Mouse (Mus musculus) limb, embryonic 10.5 days (tissue): ENCODE results near the gene 6030408B16Rik. TPM values are rescaled to one million over a fixed set of nuclear protein-coding genes. Genes with fewer than 3 reads are reported as not detected.

ENCODE experiments used
- DNase-seq: peaks from one replicate; pipeline ENCODE4 v3.0.0-alpha.2; 2017; ENCODE audit warnings: low spot score
- H3K27ac ChIP-seq: fragments of 300-500 bp; sonication (generic); 2 replicates; pipeline ENCODE4 v1.5.1; 2016; ENCODE audit warnings: mild to moderate bottlenecking
- H3K27me3 ChIP-seq: fragments of 300-500 bp; sonication (generic); 2 replicates; pipeline ENCODE4 v1.6.1; 2016; ENCODE audit warnings: low read depth, mild to moderate bottlenecking; ENCODE audit not compliant: poor library complexity, severe bottlenecking
- H3K36me3 ChIP-seq: fragments of 300-500 bp; sonication (generic); 2 replicates; pipeline ENCODE4 v1.6.1; 2016; ENCODE audit warnings: mild to moderate bottlenecking, moderate library complexity
- H3K4me1 ChIP-seq: fragments of 300-500 bp; sonication (generic); 2 replicates; pipeline ENCODE4 v1.6.1; 2016
- H3K4me3 ChIP-seq: fragments of 300-500 bp; sonication (generic); 2 replicates; pipeline ENCODE4 v1.5.1; 2016; ENCODE audit warnings: mild to moderate bottlenecking, moderate library complexity
- H3K9me3 ChIP-seq: fragments of 300-500 bp; sonication (generic); replicated peaks from 2 replicates; pipeline ENCODE4 v1.6.1; 2016; ENCODE audit warnings: mild to moderate bottlenecking
- WGBS: fragments of 180-500 bp; shearing (Covaris S2); methylation state at CpG from one replicate; pipeline ENCODE4 v1.1.7; 2016; 5-methylcytosine and 5-hydroxymethylcytosine counted together
- polyA plus RNA-seq: library from polyadenylated mRNA; unstranded; fragments of >200 nt; fragmentation: Nextera tagmentation; extraction: Ambion mirVana; gene quantifications from 2 replicates; pipeline ENCODE4 v1.2.1, GENCODE M21; 2016

6030408B16Rik gene
- polyA plus RNA-seq, 1 experiment from 2014 or later: 4.1 TPM

- H3K27ac ChIP-seq: peak overlapping the region; percentile 79
- no peaks in the 10 kb centered on the region for H3K9me3 ChIP-seq
- H3K4me1 ChIP-seq: peaks cover 41% of the 10 kb centered on the region
- H3K4me3 ChIP-seq: peak overlapping the region; percentile 18; the same call in 1 of the 2 replicates
- H3K27me3 ChIP-seq: no peaks in the 10 kb centered on the region
- 59% methylated on average over 16 of the region's 16 CpGs for WGBS
- peaks cover 37% of the 10 kb centered on the region for H3K36me3 ChIP-seq
- DNase-seq: peak; percentile 53
Observed at GRCm38 (mm10) chr15:101294028-101294894, 1.2 kb downstream of the 6030408B16Rik start.

- Histone ChIP-seq H3K27ac (peak overlapping the region; percentile 37; the same call in 1 of the 2 replicates), H3K36me3 (peaks cover 29% of the 10 kb centered on the region), H3K4me1 (peaks cover 44% of the 10 kb centered on the region), H3K27me3 (no peaks in the 10 kb centered on the region), H3K4me3 (no peak overlapping the region), H3K9me3 (no peaks in the 10 kb centered on the region)
- no peak for DNase-seq
- WGBS: 80% methylated on average over 7 of the region's 7 CpGs
Observed at GRCm38 (mm10) chr15:101295106-101295505, 2.1 kb downstream of the 6030408B16Rik start.

DNA sequence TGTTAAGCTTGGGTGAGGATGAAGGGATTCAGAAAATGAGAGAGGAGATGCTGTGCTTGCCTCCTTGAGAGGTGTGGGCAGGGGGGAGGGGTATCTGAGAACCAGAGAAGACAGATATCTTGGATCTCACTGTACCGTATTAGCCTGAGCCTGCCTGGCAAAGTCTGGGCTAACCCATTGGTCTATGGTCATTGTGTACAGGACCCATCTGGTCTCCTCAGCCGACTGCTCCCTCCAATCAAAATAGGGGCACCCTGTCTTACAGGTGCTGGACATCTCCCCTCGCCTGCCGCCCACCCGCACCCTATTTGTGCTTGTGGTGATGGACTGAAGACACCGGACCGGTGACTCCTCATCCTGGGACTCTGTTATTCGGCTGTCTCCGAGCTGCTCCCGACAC, 2.6 kb downstream of the 6030408B16Rik start:
- Histone ChIP-seq H3K27ac (0 out of 2 replicates have a peak overlapping the region, but pooled peaks have one; percentile 37), H3K4me3 (no peak overlapping the region), H3K4me1 (peaks cover 44% of the 10 kb centered on the region), H3K27me3 (no peaks in the 10 kb centered on the region), H3K36me3 (peaks cover 24% of the 10 kb centered on the region), H3K9me3 (no peaks in the 10 kb centered on the region)
- DNase-seq: no peak
- WGBS: 93% methylated on average over 10 of the region's 10 CpGs

- H3K4me1 ChIP-seq: peaks cover 44% of the 10 kb centered on the region
- 88% methylated on average over 11 of the region's 11 CpGs for WGBS
- 0 out of 2 replicates have a peak overlapping the region, but pooled peaks have one; percentile 37 for H3K27ac ChIP-seq
- H3K36me3 ChIP-seq: peaks cover 19% of the 10 kb centered on the region
- H3K9me3 ChIP-seq: no peaks in the 10 kb centered on the region
- no peak for DNase-seq
- H3K4me3 ChIP-seq: no peak overlapping the region
- no peaks in the 10 kb centered on the region for H3K27me3 ChIP-seq
Observed at GRCm38 (mm10) chr15:101296091-101296490, 3.1 kb downstream of the 6030408B16Rik start.

DNA sequence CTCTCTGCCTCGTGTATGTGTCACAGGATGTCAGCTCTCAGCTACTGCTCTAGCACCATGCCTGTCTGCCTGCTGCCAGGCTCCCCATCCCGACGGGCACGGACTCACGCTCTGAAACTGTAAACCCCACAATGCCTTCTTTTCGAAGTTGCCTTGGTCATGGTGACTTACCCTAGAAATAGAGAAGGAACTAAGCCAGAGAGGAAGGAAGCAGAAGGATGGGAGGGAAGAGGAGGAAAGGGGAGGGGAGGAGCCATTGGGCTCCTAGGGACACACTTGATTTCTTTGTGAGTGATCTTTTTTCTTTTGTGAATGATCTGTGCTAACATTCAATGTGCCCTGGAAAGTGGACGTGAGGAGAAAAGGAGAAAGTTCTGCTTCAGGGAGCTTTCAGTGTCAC, 5.0 kb downstream of the 6030408B16Rik start:
- Histone ChIP-seq H3K9me3 (no peaks in the 10 kb centered on the region), H3K4me1 (peaks cover 42% of the 10 kb centered on the region), H3K4me3 (peak overlapping the region; percentile 33; the same call in 1 of the 2 replicates), H3K27ac (peak overlapping the region; percentile 73), H3K27me3 (no peaks in the 10 kb centered on the region), H3K36me3 (peaks cover 5% of the 10 kb centered on the region; the same call in 1 of the 2 replicates)
- 41% methylated on average over 7 of the region's 7 CpGs for WGBS
- no peak for DNase-seq

DNA sequence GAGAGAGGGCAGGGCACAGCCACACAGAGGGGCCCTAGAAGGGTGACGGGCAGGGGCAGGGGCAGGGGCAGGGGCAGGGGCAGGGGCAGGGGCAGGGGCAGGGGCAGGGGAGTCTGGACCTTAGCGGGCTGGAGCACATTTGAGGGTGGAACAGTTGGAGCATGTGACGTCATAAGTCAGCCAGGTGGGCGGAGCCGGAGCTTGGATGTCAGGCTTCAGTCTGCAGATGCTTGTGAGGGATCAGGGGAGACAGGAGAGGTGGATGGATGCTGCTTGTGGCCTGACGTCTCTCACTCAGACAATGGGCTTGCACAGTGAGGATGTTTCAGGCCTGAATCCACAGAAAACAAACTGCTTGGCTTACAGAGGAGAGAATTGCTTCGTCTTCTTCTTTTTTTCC, 5.5 kb downstream of the 6030408B16Rik start:
- Histone ChIP-seq H3K4me1 (peaks cover 36% of the 10 kb centered on the region), H3K27ac (peak overlapping the region; percentile 73), H3K9me3 (no peaks in the 10 kb centered on the region), H3K36me3 (peaks cover 3% of the 10 kb centered on the region; the same call in 1 of the 2 replicates), H3K27me3 (no peaks in the 10 kb centered on the region), H3K4me3 (peak overlapping the region; percentile 33)
- 10% methylated on average over 7 of the region's 7 CpGs for WGBS
- peak; percentile 54 for DNase-seq

- H3K9me3 ChIP-seq: no peaks in the 10 kb centered on the region
- H3K4me3 ChIP-seq: no peak overlapping the region
- 81% methylated on average over 14 of the region's 14 CpGs for WGBS
- H3K36me3 ChIP-seq: peaks cover 3% of the 10 kb centered on the region; the same call in 1 of the 2 replicates
- no peak for DNase-seq
- peaks cover 27% of the 10 kb centered on the region for H3K4me1 ChIP-seq
- H3K27ac ChIP-seq: no peak overlapping the region
- no peaks in the 10 kb centered on the region for H3K27me3 ChIP-seq
Observed at GRCm38 (mm10) chr15:101299480-101299960, 6.5 kb downstream of the 6030408B16Rik start.

GRCm38 (mm10) chr15:101300128-101300527, 7.1 kb downstream of the 6030408B16Rik start:
- no peak overlapping the region for H3K4me3 ChIP-seq
- no peak for DNase-seq
- WGBS: 81% methylated on average over 6 of the region's 6 CpGs
- H3K27me3 ChIP-seq: no peaks in the 10 kb centered on the region
- peaks cover 3% of the 10 kb centered on the region; the same call in 1 of the 2 replicates for H3K36me3 ChIP-seq
- H3K27ac ChIP-seq: no peak overlapping the region
- no peaks in the 10 kb centered on the region for H3K9me3 ChIP-seq
- peaks cover 21% of the 10 kb centered on the region for H3K4me1 ChIP-seq

DNA sequence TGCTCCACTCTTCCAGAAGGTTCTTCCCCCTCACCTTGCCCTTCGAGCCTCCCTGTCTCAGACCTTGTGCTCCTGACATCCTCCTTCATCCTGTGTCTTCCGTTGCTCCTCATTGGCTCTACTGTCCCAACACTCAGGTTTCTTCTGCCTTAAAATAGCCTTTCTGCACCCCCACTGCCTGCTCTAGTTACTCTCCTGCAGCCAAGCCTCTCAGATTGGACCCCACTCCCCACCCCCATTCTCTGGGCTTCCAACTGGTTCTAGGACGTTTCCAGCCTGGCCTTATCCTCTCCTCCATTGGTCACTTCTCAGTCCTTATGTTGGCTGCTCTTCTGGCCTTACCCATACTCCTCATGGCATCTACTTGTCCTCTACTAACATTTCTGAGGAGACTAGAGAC, 9.2 kb downstream of the 6030408B16Rik start:
- no peaks in the 10 kb centered on the region for H3K36me3 ChIP-seq
- 78% methylated on average over 3 of the region's 3 CpGs for WGBS
- peaks cover 16% of the 10 kb centered on the region for H3K4me1 ChIP-seq
- no peaks in the 10 kb centered on the region for H3K9me3 ChIP-seq
- H3K27me3 ChIP-seq: no peaks in the 10 kb centered on the region
- no peak for DNase-seq
- no peak overlapping the region for H3K4me3 ChIP-seq
- H3K27ac ChIP-seq: no peak overlapping the region

GRCm38 (mm10) chr15:101303830-101304229, 10.8 kb downstream of the 6030408B16Rik start:
- Histone ChIP-seq H3K4me3 (no peak overlapping the region), H3K4me1 (peaks cover 17% of the 10 kb centered on the region), H3K9me3 (no peaks in the 10 kb centered on the region), H3K27ac (no peak overlapping the region), H3K36me3 (no peaks in the 10 kb centered on the region), H3K27me3 (no peaks in the 10 kb centered on the region)
- DNase-seq: no peak
- WGBS: 87% methylated on average over 4 of the region's 4 CpGs

DNA sequence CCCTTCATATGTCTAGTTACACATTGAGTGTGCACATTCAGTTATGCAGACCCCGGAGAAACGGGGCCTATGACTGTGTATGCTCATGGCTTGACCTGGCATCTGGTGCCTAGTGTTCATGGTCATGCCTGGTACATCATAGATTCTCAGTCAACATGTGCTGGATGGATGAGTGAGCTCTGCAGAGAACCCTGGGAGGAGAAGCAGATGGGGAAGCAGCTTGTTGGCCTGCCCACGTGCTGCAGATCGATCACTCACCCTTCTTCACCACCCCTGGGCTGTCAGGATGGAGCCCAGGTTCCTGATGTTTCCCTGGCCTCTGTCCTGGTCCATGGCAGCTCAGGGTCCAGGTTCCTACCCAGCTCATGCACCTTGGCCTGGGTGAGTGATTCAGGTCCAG, 13.4 kb downstream of the 6030408B16Rik start:
- Histone ChIP-seq H3K9me3 (no peaks in the 10 kb centered on the region), H3K4me3 (no peak overlapping the region), H3K27ac (no peak overlapping the region), H3K4me1 (peaks cover 23% of the 10 kb centered on the region), H3K27me3 (no peaks in the 10 kb centered on the region), H3K36me3 (no peaks in the 10 kb centered on the region)
- no peak for DNase-seq
- 96% methylated on average over 4 of the region's 4 CpGs for WGBS

GRCm38 (mm10) chr15:101308440-101309348, 15.7 kb downstream of the 6030408B16Rik start:
- Histone ChIP-seq H3K27ac (peak overlapping the region; percentile 36; the same call in 1 of the 2 replicates), H3K4me3 (no peak overlapping the region), H3K27me3 (no peaks in the 10 kb centered on the region), H3K9me3 (no peaks in the 10 kb centered on the region), H3K36me3 (no peaks in the 10 kb centered on the region), H3K4me1 (peaks cover 23% of the 10 kb centered on the region)
- no peak for DNase-seq
- 69% methylated on average over 13 of the region's 13 CpGs for WGBS
